Mouse (Mus musculus) myocyte (in vitro differentiated cells): ENCODE data around the gene Spint1.

Experiments
- CEBPB ChIP-seq: IDR thresholded peaks from 2 replicates; pipeline ENCODE4 v1.6.1; 2011; ENCODE audit warnings: mild to moderate bottlenecking, moderate library complexity; ENCODE audit not compliant: poor library complexity, insufficient read depth, severe bottlenecking
- E2F4 ChIP-seq: IDR thresholded peaks from one replicate; pipeline ENCODE4 v1.6.1; 2011; ENCODE audit warnings: mild to moderate bottlenecking, control low read depth, moderate library complexity; ENCODE audit not compliant: insufficient read depth
- MAX ChIP-seq: IDR thresholded peaks from one replicate; pipeline ENCODE4 v1.6.1; 2011; ENCODE audit warnings: low read depth, mild to moderate bottlenecking, control low read depth
- MYOD1 ChIP-seq, 3 experiments: IDR thresholded peaks; one replicate each; pipeline ENCODE4 v1.6.1; 2011; ENCODE audit warnings: control low read depth in 2 of 3, low read depth in 2 of 3, mild to moderate bottlenecking in 2 of 3, moderate library complexity in 1 of 3; ENCODE audit not compliant: insufficient read length in 2 of 3, control insufficient read depth in 1 of 3
- MYOG ChIP-seq, 3 experiments: IDR thresholded peaks; one replicate each; pipeline ENCODE4 v1.6.1; 2011; ENCODE audit warnings: control low read depth in 2 of 3, low read depth in 2 of 3, mild to moderate bottlenecking in 2 of 3; ENCODE audit not compliant: insufficient read length in 2 of 3, control insufficient read depth in 1 of 3, insufficient read depth in 1 of 3
- POLR2A ChIP-seq: IDR thresholded peaks from one replicate; pipeline ENCODE4 v1.6.1; 2011; ENCODE audit warnings: low read depth, mild to moderate bottlenecking, control low read depth, moderate library complexity; ENCODE audit not compliant: insufficient read length
- POLR2AphosphoS2 ChIP-seq: IDR thresholded peaks from one replicate; pipeline ENCODE4 v1.6.1; 2011; ENCODE audit warnings: low read depth, control low read depth; ENCODE audit not compliant: insufficient read length
- REST ChIP-seq: IDR thresholded peaks from one replicate; pipeline ENCODE4 v1.6.1; 2011; ENCODE audit warnings: mild to moderate bottlenecking, control low read depth, moderate library complexity; ENCODE audit not compliant: insufficient read depth, insufficient read length
- SRF ChIP-seq: IDR thresholded peaks from one replicate; pipeline ENCODE4 v1.6.1; 2011; ENCODE audit warnings: low read depth; ENCODE audit not compliant: control insufficient read depth, insufficient read length
- TCF12 ChIP-seq: IDR thresholded peaks from one replicate; pipeline ENCODE4 v1.6.1; 2011; ENCODE audit warnings: mild to moderate bottlenecking, control low read depth; ENCODE audit not compliant: poor library complexity, insufficient read depth, severe bottlenecking
- USF1 ChIP-seq: IDR thresholded peaks from one replicate; pipeline ENCODE4 v1.6.1; 2011; ENCODE audit warnings: low read depth, mild to moderate bottlenecking, control low read depth, moderate library complexity

DNA sequence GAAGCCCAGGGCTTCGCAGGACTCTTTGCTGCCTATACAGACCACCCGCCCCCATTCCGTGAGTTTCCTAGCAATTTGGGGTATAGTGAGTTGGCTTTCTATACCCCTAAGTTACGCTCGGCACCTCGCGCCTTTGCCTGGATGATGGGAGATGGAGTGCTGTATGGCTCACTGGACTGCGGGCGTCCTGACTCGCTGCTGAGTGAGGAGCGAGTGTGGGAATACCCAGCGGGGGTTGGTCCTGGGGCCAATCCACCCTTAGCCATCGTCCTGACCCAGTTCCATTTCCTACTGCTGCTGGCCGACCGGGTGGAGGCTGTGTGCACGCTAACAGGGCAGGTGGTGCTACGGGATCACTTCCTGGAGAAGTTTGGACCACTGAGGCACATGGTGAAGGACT lies 56.1 kb downstream of the Spint1 start:
- TF ChIP-seq CEBPB, result no peak
- TF ChIP-seq POLR2A, result no peak
- no peak for TF ChIP-seq MYOG (IDR thresholded peaks at IDR 0.05; ENCODE audit: control insufficient read depth in 1 of 3, insufficient read depth in 1 of 3, insufficient read length in 2 of 3, low read depth in 2 of 3)
- no peak for TF ChIP-seq USF1
- no peak for TF ChIP-seq E2F4
- TF ChIP-seq POLR2AphosphoS2, result no peak
- TF ChIP-seq MYOD1 (IDR thresholded peaks at IDR 0.05; ENCODE audit: control insufficient read depth in 1 of 3, insufficient read length in 2 of 3, low read depth in 2 of 3), result no peak
- TF ChIP-seq MAX, result no peak
- TF ChIP-seq TCF12, result no peak
- TF ChIP-seq SRF, result no peak
- TF ChIP-seq REST, result no peak
